Mouse (Mus musculus): ENCODE results near the gene Chrna3.

Gene Chrna3

DNA sequence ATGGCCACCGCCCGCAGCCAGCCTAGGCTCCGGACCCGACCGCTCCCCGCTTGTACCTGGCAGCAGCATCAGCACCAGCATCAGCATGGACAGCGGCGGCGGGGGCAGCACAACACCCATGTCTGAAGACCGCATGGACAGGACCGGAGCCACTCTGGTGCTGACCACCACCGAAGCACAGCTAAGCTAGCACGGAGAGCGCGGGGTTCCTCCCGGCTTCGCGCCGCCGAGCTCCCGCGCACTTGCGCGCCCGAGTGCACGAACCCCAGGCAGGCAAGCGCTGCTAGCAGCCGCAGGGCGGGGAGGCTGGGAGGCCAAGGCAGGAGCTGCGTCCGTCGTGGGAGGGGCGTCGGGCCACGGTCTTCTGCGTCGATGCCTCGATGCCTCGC is at the start of gene Chrna3:
Gene Chrna3 (minus strand): TSS at position 288 of the 389 bp plus-strand sequence.
- DNase-seq (ENCODE audit: low spot score), result no peak

DNA sequence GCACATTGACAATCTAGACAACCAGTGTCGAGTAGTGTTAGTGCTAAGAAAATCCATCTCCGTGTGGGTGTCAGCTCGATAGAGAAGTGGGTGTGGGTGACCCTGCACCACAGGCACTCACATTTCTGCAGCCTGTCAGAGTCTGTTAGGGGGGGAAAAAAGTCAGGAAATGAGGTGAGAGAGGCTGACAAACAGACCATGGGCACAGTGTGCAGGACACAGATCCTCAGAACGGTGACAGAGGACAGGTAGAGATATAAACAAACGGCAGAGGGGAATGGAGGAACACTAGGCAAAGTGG is 41.6 kb upstream of the Chrna3 start:
- no peak for DNase-seq (ENCODE audit: low spot score)

- no peak for DNase-seq (ENCODE audit: low spot score)
Observed at GRCm38 (mm10) chr9:55067260-55067964, 41.0 kb upstream of the Chrna3 start.

GRCm38 (mm10) chr9:55065241-55065640 is 38.9 kb upstream of the Chrna3 start:
- DNase-seq (ENCODE audit: low spot score), result no peak

DNA sequence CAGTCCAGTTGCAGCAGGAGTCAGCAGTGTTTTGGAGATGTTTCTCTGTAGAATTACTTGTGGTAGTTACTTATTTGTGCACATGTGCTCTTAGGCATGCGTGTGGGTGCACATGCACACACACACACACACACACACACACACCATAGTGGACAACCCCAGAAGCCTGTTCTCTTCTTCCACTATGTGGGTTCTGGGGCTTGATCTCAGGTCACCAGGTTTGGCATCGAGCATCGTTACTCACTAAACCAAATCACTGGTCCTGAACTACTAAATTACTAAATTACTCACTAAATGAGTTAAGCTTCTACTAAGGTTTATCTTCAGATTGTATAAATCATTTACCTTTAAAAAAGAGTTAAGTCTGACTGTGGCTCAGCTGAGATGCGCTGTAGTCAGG is 31.7 kb upstream of the Chrna3 start:
- no peak for DNase-seq (ENCODE audit: low spot score)

DNA sequence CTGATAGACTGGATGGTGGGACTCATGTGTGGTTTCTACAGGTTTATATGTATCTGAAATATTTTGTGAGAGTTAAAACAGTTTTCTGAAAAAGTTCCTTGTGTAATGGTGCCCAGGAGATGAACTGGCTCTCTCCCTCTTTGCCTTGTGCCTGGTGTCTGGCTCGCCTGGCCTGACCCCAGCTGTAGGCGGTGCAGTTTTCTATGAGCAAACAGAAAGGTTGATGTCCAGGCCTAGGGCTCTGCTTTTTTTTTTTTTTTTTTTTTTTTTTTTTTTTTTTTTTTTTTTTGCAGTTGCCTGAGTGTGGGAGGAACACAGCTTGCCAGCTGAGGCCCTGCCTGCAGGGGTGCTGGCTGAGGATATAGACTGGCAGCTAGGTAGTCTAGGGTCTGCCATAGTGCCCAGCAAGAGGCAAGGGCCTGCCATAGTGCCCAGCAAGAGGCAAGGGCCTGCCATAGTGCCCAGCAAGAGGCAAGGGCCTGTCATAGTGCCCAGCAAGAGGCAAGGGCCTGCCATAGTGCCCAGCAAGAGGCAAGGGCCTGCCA is 29.1 kb upstream of the Chrna3 start:
- DNase-seq (ENCODE audit: low spot score), result no peak

DNA sequence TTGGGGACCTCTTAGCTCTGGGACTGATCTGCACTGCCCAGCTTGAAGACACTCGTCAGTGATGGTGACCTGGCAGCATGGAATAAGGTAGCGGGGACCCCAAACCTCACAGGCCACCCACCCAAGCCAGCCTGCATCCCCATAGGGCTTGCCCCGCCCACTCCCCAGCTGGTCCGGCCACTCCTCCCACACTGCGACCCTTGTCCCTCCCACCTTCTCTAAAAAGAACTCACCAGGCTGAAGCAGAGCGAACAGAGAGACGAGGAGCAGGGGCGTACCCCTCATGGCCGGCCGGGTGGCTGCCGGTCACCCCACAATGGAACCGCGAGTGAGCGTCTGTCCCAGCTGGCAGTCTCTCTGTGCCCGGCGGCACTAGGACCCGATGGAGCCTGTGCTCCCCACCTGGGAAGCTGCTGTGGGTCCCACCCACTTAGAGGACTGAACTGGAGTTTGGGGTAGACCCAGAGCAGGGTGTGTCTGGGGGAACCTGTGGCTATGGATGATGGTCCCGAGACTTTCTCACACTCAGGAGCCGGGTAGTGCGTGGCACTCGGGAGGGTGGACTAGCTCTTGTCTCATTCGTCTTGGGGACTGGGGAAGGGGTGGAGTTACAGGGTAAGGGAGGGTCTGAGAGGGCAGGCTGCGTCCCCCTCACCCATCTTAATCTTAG is 22.0 kb upstream of the Chrna3 start, which contains the start of gene Chrnb4:
Gene Chrnb4 (minus strand): TSS at position 569 of the 670 bp plus-strand sequence.
- DNase-seq (ENCODE audit: low spot score), result no peak

DNA sequence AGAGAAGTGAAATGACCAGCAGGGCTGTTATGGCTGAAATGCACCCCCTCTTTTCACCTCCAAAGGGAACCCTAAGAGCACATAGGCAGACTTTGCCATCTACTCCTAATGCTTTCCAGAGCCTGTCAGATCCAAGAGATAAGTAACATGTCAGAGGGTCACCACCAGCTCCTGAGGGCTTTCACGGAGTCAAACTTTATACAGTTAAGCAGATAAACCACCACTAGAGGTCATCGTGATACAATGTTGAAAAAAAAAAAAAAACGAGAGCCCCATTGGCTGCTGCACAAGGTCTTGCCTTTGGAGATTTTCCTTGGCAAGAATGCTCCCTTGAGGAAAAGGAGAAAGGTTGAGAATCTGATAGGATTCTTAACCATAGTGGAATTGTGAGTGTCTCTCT is 20.4 kb upstream of the Chrna3 start:
- no peak for DNase-seq (ENCODE audit: low spot score)

DNA sequence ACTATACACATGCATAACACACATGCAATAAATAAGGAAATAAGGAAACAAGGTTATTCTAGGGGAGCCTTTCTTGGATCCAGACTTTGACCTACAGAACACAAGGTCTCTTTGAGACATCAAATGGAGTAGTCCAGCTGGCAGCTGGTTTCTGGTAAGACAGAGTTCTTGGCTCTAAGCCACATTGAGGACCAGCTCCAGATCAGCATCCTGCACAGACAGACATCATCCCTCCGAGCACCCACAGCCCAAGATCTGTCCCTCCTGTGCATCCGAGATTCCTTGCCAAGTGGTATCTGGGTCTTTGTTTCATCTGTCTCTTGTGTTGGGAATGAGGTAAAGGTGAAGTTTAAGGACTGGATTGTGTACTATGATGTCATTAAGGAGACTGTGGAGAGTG is 18.6 kb upstream of the Chrna3 start:
- no peak for DNase-seq (ENCODE audit: low spot score)

DNA sequence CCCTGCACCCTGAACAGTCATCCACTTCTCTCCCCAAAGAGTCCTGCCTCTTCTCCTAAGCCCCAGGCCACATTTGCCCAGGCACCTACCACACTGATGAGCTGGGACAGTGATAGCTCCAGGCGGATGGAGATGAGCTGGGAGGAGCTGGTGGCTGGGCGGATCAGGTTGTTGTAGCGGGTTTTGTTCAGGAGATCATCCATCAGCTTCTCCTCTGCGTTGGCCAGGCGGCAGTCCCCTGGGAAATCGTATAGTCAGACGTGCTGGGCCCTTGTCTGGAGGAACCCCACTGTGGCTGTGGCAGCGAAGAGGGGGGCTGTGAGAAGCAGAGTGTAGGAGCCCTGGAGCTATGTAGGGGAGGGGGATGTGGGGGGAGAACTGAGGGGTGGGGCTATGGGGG is 17.3 kb upstream of the Chrna3 start:
- no peak for DNase-seq (ENCODE audit: low spot score)

DNA sequence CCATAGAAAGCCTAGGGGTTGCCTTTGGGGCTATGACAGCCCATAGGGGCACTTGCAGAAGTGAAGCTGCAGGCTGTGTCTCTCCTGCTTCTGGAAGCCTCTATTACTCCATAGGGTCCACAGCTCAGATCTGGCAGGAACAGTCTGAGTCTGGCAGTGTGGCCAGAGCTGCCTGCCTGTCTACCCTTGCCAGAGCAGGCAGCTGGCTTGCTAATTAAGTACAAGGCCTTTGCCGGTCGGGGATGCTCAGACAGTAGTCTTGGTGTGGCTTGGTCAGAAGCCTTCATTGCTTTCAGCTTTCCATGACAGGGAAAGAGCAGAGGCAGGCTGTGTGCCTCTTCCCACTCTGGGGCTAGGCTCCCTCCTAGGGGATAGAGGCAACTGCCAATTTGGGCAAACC is 15.0 kb upstream of the Chrna3 start:
- no peak for DNase-seq (ENCODE audit: low spot score)

DNA sequence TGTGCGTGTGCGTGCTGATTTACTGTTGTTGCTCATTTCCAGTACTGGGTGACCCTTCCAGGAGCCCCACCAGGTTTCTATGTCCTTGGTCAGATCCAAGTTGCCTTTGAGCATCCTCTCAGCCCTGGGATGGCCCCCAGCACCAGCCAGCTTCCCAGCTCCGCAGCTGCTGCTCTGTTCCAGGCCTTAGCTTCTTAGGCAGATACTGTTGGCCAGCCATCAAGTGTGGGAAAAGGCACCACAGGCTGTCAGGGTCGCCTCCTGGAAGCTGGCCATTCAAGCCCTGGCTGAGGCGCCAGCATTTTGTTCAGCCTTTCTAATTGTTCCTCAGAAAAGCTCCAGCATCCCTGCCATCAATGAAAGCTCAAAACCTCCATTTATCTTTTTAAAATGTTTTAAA is 13.6 kb upstream of the Chrna3 start:
- DNase-seq (ENCODE audit: low spot score), result no peak

GRCm38 (mm10) chr9:55038948-55039347 is 12.6 kb upstream of the Chrna3 start:
- no peak for DNase-seq (ENCODE audit: low spot score)

GRCm38 (mm10) chr9:55031435-55032167 is 5.2 kb upstream of the Chrna3 start:
- no peak for DNase-seq (ENCODE audit: low spot score)

DNA sequence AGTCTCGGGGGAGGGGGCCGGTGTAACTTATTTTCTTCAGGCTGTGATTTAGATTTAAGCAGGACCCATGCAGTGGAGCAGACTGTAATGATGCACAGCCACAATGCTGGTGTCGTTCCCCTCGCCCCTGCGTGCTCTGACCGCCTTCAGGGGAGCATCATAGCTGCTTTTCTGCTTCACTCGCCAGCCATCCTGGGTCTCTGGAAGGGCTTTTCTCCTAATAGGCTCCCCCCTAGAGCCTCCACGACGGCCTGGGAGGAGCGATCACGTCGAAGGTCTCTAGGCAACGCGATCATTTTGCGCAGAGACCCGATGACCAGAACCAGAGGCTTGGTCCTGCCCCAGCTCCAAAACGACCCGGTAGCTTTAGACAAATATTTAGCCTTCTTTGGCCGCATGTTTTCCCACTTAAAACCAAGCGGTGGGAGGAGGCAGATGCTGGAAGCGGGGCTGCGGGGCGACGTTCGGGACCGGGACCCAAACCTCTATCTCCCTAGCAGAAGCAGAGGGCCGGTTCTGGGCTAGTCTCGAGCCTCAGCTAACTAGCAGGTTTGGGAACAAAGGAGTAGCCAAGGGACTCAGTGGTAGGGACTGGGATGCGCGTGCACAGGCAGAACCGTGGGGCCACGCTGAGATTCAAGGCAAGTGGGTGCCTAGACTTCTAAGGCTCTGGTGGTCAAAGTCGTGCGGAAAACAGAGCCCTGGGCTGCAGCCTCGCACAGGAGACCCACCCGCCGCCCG is 658 bp downstream of the Chrna3 start:
- DNase-seq (ENCODE audit: low spot score), result no peak

GRCm38 (mm10) chr9:55023902-55024583 is 2.3 kb downstream of the Chrna3 start:
- peak; percentile 83 for DNase-seq (ENCODE audit: low spot score)

GRCm38 (mm10) chr9:55023326-55023725 is 3.0 kb downstream of the Chrna3 start:
- DNase-seq (ENCODE audit: low spot score), result no peak

- DNase-seq (ENCODE audit: low spot score), result no peak
Observed at GRCm38 (mm10) chr9:55016926-55017325, 9.4 kb downstream of the Chrna3 start.

DNA sequence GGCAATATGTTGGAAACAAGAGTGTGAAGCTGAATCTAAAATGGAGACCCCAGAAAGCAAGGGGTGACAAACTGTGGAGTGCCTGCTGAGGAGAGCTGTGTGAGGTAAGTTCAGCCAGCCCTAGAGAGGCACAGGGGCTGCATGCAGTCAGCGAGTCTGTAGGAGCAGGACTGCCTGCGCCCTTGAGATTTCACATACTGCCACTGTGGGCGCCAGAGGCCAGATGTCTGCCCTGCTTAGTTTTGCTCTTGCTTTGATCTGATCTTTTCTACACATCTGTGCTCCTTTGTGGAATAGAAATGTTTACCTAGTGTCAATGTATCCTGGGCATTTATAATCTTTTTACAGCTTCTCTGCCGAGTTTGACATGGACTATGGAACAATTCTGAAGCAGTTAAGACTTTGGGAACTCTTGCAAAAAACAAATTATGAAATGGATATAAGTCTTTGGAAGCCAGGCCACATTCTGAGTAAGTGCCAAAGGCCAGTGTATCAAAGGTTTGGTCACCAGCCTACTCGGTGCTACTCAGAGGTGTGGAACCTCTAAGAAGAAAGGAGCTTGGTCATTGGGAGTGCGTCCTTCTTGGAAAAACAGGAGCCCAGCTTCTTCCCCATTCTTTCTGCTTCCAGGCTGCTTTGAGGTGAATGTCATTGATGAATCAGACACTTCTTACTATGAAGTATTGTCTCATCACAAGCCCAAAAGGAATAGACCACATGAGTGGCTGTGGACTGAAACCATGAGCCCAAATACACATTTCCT is 15.6 kb downstream of the Chrna3 start:
- DNase-seq (ENCODE audit: low spot score), result no peak

GRCm38 (mm10) chr9:55009692-55010091 is 16.7 kb downstream of the Chrna3 start:
- no peak for DNase-seq (ENCODE audit: low spot score)

- DNase-seq (ENCODE audit: low spot score), result no peak
Observed at GRCm38 (mm10) chr9:55003609-55004008, 22.8 kb downstream of the Chrna3 start.
